Mouse (Mus musculus) myocyte (in vitro differentiated cells): Measurements from ENCODE around the gene Nfam1.

Source experiments
- MAX ChIP-seq: IDR thresholded peaks from one replicate; pipeline ENCODE4 v1.6.1; 2011; ENCODE audit warnings: low read depth, mild to moderate bottlenecking, control low read depth
- POLR2A ChIP-seq: IDR thresholded peaks from one replicate; pipeline ENCODE4 v1.6.1; 2011; ENCODE audit warnings: low read depth, mild to moderate bottlenecking, control low read depth, moderate library complexity; ENCODE audit not compliant: insufficient read length
- POLR2AphosphoS2 ChIP-seq: IDR thresholded peaks from one replicate; pipeline ENCODE4 v1.6.1; 2011; ENCODE audit warnings: low read depth, control low read depth; ENCODE audit not compliant: insufficient read length
- REST ChIP-seq: IDR thresholded peaks from one replicate; pipeline ENCODE4 v1.6.1; 2011; ENCODE audit warnings: mild to moderate bottlenecking, control low read depth, moderate library complexity; ENCODE audit not compliant: insufficient read depth, insufficient read length

- TF ChIP-seq POLR2A, result no peak
- no peak for TF ChIP-seq REST
- no peak for TF ChIP-seq MAX
- TF ChIP-seq POLR2AphosphoS2, result no peak
Measured at GRCm38 (mm10) chr15:82995239-82995638, 37.9 kb downstream of the Nfam1 start.
